Mouse (Mus musculus): Measurements from ENCODE around the gene Txndc16. TPM values are rescaled to one million over a fixed set of nuclear protein-coding genes. Genes with fewer than 3 reads are reported as not detected.

Txndc16 gene
- polyA plus RNA-seq, 1 experiment, result not detected

- no peaks in the 10 kb centered on the region for H3K36me3 ChIP-seq (ENCODE audit: control insufficient read depth)
- H3K9me3 ChIP-seq (ENCODE audit: control insufficient read depth, low read length), result no peaks in the 10 kb centered on the region
- no peaks in the 10 kb centered on the region for H3K4me1 ChIP-seq (ENCODE audit: control insufficient read depth)
- TF ChIP-seq TAL1 (IDR thresholded peaks at IDR 0.05; ENCODE audit: low read length) (no peak), GATA1 (IDR thresholded peaks at IDR 0.05; ENCODE audit: low read length) (no peak)
- no peaks in the 10 kb centered on the region for H3K27me3 ChIP-seq (ENCODE audit: control insufficient read depth)
- no peak overlapping the region for H3K4me3 ChIP-seq (replicated peaks)
These were observed 117.9 kb downstream of the Txndc16 start for GRCm38 (mm10) chr14:45102201-45102600.

- no peaks in the 10 kb centered on the region for H3K9me3 ChIP-seq (ENCODE audit: control insufficient read depth, low read length)
- H3K4me3 ChIP-seq (replicated peaks), result no peak overlapping the region
- no peak for TF ChIP-seq TAL1 (IDR thresholded peaks at IDR 0.05; ENCODE audit: low read length)
- no peak for TF ChIP-seq GATA1 (IDR thresholded peaks at IDR 0.05; ENCODE audit: low read length)
- no peaks in the 10 kb centered on the region for H3K4me1 ChIP-seq (ENCODE audit: control insufficient read depth)
- H3K27me3 ChIP-seq (ENCODE audit: control insufficient read depth), result no peaks in the 10 kb centered on the region
- H3K36me3 ChIP-seq (ENCODE audit: control insufficient read depth), result no peaks in the 10 kb centered on the region
These were observed 127.8 kb downstream of the Txndc16 start for GRCm38 (mm10) chr14:45092327-45092726.

- H3K4me1 ChIP-seq (ENCODE audit: control insufficient read depth), result no peaks in the 10 kb centered on the region
- no peaks in the 10 kb centered on the region for H3K36me3 ChIP-seq (ENCODE audit: control insufficient read depth)
- H3K9me3 ChIP-seq (ENCODE audit: control insufficient read depth, low read length), result no peaks in the 10 kb centered on the region
- no peak overlapping the region for H3K4me3 ChIP-seq (replicated peaks)
- no peak for TF ChIP-seq TAL1 (IDR thresholded peaks at IDR 0.05; ENCODE audit: low read length)
- TF ChIP-seq GATA1 (IDR thresholded peaks at IDR 0.05; ENCODE audit: low read length), result no peak
- H3K27me3 ChIP-seq (ENCODE audit: control insufficient read depth), result no peaks in the 10 kb centered on the region
These were observed 130.1 kb downstream of the Txndc16 start for GRCm38 (mm10) chr14:45090011-45090410.

GRCm38 (mm10) chr14:45085651-45086425 lies 134.3 kb downstream of the Txndc16 start:
- no peak overlapping the region for H3K4me3 ChIP-seq (replicated peaks)
- no peaks in the 10 kb centered on the region for H3K4me1 ChIP-seq (ENCODE audit: control insufficient read depth)
- H3K27me3 ChIP-seq (ENCODE audit: control insufficient read depth), result no peaks in the 10 kb centered on the region
- TF ChIP-seq TAL1 (IDR thresholded peaks at IDR 0.05; ENCODE audit: low read length), result no peak
- TF ChIP-seq GATA1 (IDR thresholded peaks at IDR 0.05; ENCODE audit: low read length), result no peak
- no peaks in the 10 kb centered on the region for H3K9me3 ChIP-seq (ENCODE audit: control insufficient read depth, low read length)
- no peaks in the 10 kb centered on the region for H3K36me3 ChIP-seq (ENCODE audit: control insufficient read depth)

- TF ChIP-seq GATA1 (IDR thresholded peaks at IDR 0.05; ENCODE audit: low read length) (no peak), TAL1 (IDR thresholded peaks at IDR 0.05; ENCODE audit: low read length) (no peak)
- H3K4me1 ChIP-seq (ENCODE audit: control insufficient read depth), result no peaks in the 10 kb centered on the region
- no peaks in the 10 kb centered on the region for H3K9me3 ChIP-seq (ENCODE audit: control insufficient read depth, low read length)
- H3K27me3 ChIP-seq (ENCODE audit: control insufficient read depth), result no peaks in the 10 kb centered on the region
- no peak overlapping the region for H3K4me3 ChIP-seq (replicated peaks)
- H3K36me3 ChIP-seq (ENCODE audit: control insufficient read depth), result no peaks in the 10 kb centered on the region
These were observed 135.4 kb downstream of the Txndc16 start for GRCm38 (mm10) chr14:45084656-45085280.

- no peak for TF ChIP-seq GATA1 (IDR thresholded peaks at IDR 0.05; ENCODE audit: low read length)
- no peak for TF ChIP-seq TAL1 (IDR thresholded peaks at IDR 0.05; ENCODE audit: low read length)
- no peaks in the 10 kb centered on the region for H3K4me1 ChIP-seq (ENCODE audit: control insufficient read depth)
These were observed 136.6 kb downstream of the Txndc16 start for GRCm38 (mm10) chr14:45083540-45083939.

More at GRCm38 (mm10) chr14:45083540-45083939, 136.6 kb downstream of the Txndc16 start:
- Histone ChIP-seq H3K4me3 (replicated peaks) (no peak overlapping the region), H3K9me3 (ENCODE audit: control insufficient read depth, low read length) (no peaks in the 10 kb centered on the region), H3K36me3 (ENCODE audit: control insufficient read depth) (no peaks in the 10 kb centered on the region), H3K27me3 (ENCODE audit: control insufficient read depth) (no peaks in the 10 kb centered on the region)

Other genes with a start within 250 kb of the Txndc16 start
- 0.01 and 0.02 TPM in 2 replicates for gene Ptger2, start 232.1 kb downstream of the Txndc16 start, polyA plus RNA-seq (2012)
- gene Gpr137c, start 611 bp downstream of the Txndc16 start, polyA plus RNA-seq (2012), result 0.15 TPM in 1 of 2 replicates, not detected in the other
- 0.14 and 0.17 TPM in 2 replicates for gene Ero1l, start 98.4 kb upstream of the Txndc16 start, polyA plus RNA-seq (2012)
- 1.0 and 1.4 TPM in 2 replicates for gene Psmc6, start 109.5 kb upstream of the Txndc16 start, polyA plus RNA-seq (2012)
- gene Styx, start 130.8 kb upstream of the Txndc16 start, polyA plus RNA-seq (2012), result 1.4 and 1.5 TPM in 2 replicates
- gene Gnpnat1, start 184.6 kb upstream of the Txndc16 start, polyA plus RNA-seq (2012), result 0.27 TPM in 1 of 2 replicates, not detected in the other

Data from erythroblast, embryonic 14.5 days (primary cell).